Mouse (Mus musculus): ENCODE data around the gene Ccdc173. TPM values are rescaled to one million over a fixed set of nuclear protein-coding genes. Genes with fewer than 3 reads are reported as not detected.
"Not testable (repeated sequence)": the region's sequence is repeated elsewhere in the genome, so short reads cannot be mapped to it uniquely, and the experiment has no call there.

Gene Ccdc173
- polyA plus RNA-seq, 1 experiment from 2014 or later, result 2.5 TPM

DNA sequence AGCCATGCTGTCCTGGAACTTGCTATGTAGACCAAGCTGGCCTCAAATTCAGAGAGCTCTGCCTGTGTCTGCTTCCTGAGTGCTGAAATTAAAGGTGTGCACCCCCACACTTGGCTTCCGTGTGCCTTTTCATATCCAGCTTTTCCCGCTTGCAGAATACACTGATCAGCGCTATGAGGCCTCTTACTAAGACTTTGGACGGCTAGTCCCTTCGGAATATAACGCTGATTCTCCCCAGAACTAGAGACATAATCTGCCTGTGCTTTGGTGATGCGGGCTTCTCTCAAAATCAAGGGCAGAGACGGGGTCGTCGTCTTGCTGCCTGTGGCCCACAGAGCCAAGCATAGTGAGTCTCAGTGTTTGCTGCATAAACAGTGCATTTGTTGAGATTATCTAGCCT is 36.5 kb upstream of the Ccdc173 start:
- peaks cover 2% of the 10 kb centered on the region for H3K36me3 ChIP-seq (replicated peaks; ENCODE audit: control insufficient read depth, insufficient read depth, low read depth, low read length)
- H3K27me3 ChIP-seq (ENCODE audit: control insufficient read depth, insufficient read depth, low read length), result no peaks in the 10 kb centered on the region
- no peak overlapping the region for H3K4me3 ChIP-seq (ENCODE audit: low read depth, low read length)
- ATAC-seq (replicated peaks; ENCODE audit: insufficient number of reproducible peaks, low FRiP score, low TSS enrichment, low read depth), result no peak
- H3K4me2 ChIP-seq (ENCODE audit: low read depth, low read length), result no peak overlapping the region
- DNase-seq (ENCODE audit: low spot score), result no peak
- WGBS, result 78% methylated on average over 10 of the region's 10 CpGs
- no peak overlapping the region for H3K27ac ChIP-seq (replicated peaks; ENCODE audit: low read depth, low read length)
- H3K9me3 ChIP-seq (replicated peaks; ENCODE audit: control insufficient read depth, low read length), result no peaks in the 10 kb centered on the region
- H3K9ac ChIP-seq (replicated peaks; ENCODE audit: low read length), result no peak overlapping the region
- no peaks in the 10 kb centered on the region for H3K4me1 ChIP-seq (ENCODE audit: control insufficient read depth, insufficient read depth, low read length)

DNA sequence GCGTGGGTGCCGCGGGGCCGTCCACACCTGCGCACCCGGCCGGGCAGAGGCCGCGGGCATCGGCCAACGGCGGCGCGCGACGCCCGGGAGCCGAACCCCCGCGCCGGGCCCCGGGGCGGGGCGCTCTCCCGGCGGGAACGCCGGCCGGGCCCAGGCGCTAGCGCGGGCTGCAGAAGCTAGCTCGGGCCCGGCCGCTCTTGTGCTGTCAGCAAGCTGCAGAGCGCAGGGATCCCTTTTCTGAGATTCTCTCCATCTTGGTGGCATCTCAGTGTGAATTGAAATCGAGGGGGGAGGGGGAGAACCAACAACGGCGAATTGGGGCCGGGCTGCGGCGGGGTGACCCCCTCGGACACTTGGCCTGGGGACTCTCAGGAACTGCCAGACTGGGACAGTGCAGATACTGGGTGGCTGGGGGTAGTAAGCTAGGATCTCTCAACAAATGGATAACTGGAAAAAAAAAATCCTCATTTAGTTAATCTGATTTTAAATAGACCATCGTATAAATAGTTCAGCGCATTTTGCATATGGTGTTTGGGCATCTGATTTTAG is 33.8 kb upstream of the Ccdc173 start:
- no peaks in the 10 kb centered on the region for H3K4me1 ChIP-seq (ENCODE audit: control insufficient read depth, insufficient read depth, low read length)
- H3K9me3 ChIP-seq (replicated peaks; ENCODE audit: control insufficient read depth, low read length), result no peaks in the 10 kb centered on the region
- DNase-seq (ENCODE audit: low spot score), result peak; percentile 76
- peak overlapping the region; percentile 88 for H3K4me3 ChIP-seq (ENCODE audit: low read depth, low read length)
- peak overlapping the region; percentile 87 for H3K4me2 ChIP-seq (ENCODE audit: low read depth, low read length)
- peak; percentile 83 for ATAC-seq (replicated peaks; ENCODE audit: insufficient number of reproducible peaks, low FRiP score, low TSS enrichment, low read depth)
- peak overlapping the region; percentile 97 for H3K9ac ChIP-seq (replicated peaks; ENCODE audit: low read length)
- peak overlapping the region; percentile 89 for H3K27ac ChIP-seq (replicated peaks; ENCODE audit: low read depth, low read length)
- H3K36me3 ChIP-seq (replicated peaks; ENCODE audit: control insufficient read depth, insufficient read depth, low read depth, low read length), result no peaks in the 10 kb centered on the region; the same call in 1 of the 2 replicates
- WGBS, result 2% methylated on average over 45 of the region's 45 CpGs
- no peaks in the 10 kb centered on the region for H3K27me3 ChIP-seq (ENCODE audit: control insufficient read depth, insufficient read depth, low read length)

DNA sequence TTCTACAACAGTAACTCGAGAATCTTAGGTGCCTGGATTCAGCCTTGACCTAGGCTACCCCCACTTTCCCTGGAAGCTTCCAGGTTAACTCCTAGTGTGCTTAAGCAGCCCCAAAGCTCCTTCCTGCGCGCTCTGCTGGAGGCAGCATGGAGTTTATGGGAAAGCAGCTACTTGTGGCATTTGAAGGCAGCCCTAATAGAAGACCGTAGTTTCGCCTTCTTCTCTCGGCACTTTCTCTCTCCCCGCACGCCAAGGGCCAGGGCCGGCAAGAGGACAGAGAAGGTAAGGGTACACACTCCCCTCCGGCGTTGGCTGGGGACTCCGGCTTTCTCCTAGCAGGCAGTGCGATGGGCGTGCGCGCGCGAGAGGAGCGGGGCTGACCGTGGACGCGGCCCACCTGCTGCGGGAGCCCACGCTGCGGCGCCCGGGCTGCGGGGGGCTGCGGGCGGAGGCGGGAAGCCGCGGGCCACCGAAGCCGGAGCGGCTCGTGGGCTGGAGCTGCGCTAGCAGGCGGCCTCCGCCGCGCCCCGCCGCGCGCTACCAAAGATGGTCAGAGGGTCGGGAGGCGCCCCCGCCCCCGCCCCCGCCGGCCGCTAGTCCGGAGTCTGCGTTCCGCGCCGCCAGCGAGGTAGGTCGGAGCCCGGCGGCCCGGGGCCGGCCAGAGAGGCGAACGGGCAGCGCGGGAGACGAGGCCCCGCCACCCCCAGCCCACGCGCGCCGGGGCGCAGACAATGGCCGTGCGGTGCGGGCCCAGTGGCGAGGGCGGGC is 33.2 kb upstream of the Ccdc173 start:
- no peaks in the 10 kb centered on the region for H3K27me3 ChIP-seq (ENCODE audit: control insufficient read depth, insufficient read depth, low read length)
- H3K9ac ChIP-seq (replicated peaks; ENCODE audit: low read length), result peak overlapping the region; percentile 97
- H3K4me1 ChIP-seq (ENCODE audit: control insufficient read depth, insufficient read depth, low read length), result no peaks in the 10 kb centered on the region
- H3K4me3 ChIP-seq (ENCODE audit: low read depth, low read length), result peak overlapping the region; percentile 88
- 0% methylated on average over 61 of the region's 80 CpGs for WGBS
- H3K4me2 ChIP-seq (ENCODE audit: low read depth, low read length), result peak overlapping the region; percentile 87
- ATAC-seq (replicated peaks; ENCODE audit: insufficient number of reproducible peaks, low FRiP score, low TSS enrichment, low read depth) (peak; percentile 68), DNase-seq (ENCODE audit: low spot score) (peak; percentile 75)
- H3K27ac ChIP-seq (replicated peaks; ENCODE audit: low read depth, low read length), result peak overlapping the region; percentile 89
- H3K9me3 ChIP-seq (replicated peaks; ENCODE audit: control insufficient read depth, low read length), result no peaks in the 10 kb centered on the region
- H3K36me3 ChIP-seq (replicated peaks; ENCODE audit: control insufficient read depth, insufficient read depth, low read depth, low read length), result no peaks in the 10 kb centered on the region; the same call in 1 of the 2 replicates

DNA sequence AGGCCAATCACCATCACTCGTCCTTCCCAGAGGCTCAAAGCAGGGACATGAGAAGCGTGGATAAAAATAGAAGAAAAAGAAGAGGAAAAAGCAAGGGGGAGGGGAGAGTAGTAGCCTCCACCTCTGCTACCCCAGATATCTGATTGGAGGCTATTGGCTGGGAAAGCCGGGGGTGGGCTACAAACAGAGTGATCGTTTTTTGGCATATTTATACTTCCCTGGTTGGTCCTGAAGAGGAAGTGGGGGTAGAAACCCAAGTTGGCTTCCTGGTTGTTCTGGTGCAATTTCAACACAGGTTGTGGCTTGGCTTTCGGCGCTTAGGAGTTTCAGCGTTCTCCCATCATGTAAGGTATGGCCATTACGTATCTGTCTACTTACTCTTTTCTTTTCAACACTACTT is 32.3 kb upstream of the Ccdc173 start, which contains the start of gene Klhl23:
Gene Klhl23 (plus strand): TSS at position 234 of the 400 bp plus-strand sequence.
- ATAC-seq (replicated peaks; ENCODE audit: insufficient number of reproducible peaks, low FRiP score, low TSS enrichment, low read depth) (no peak), DNase-seq (ENCODE audit: low spot score) (peak; percentile 35)
- Histone ChIP-seq H3K27ac (replicated peaks; ENCODE audit: low read depth, low read length) (peak within 1 kb of the TSS; percentile 89), H3K4me3 (ENCODE audit: low read depth, low read length) (peak within 1 kb of the TSS; percentile 88), H3K9ac (replicated peaks; ENCODE audit: low read length) (peak within 1 kb of the TSS; percentile 97), H3K4me2 (ENCODE audit: low read depth, low read length) (peak within 1 kb of the TSS; percentile 87), H3K4me1 (ENCODE audit: control insufficient read depth, insufficient read depth, low read length) (no peaks in the 10 kb centered on the region), H3K36me3 (replicated peaks; ENCODE audit: control insufficient read depth, insufficient read depth, low read depth, low read length) (no peaks in the 10 kb centered on the region; the same call in 1 of the 2 replicates), H3K9me3 (replicated peaks; ENCODE audit: control insufficient read depth, low read length) (no peaks in the 10 kb centered on the region), H3K27me3 (ENCODE audit: control insufficient read depth, insufficient read depth, low read length) (no peaks in the 10 kb centered on the region)
- WGBS, result 23% methylated on average over 8 of the region's 8 CpGs

DNA sequence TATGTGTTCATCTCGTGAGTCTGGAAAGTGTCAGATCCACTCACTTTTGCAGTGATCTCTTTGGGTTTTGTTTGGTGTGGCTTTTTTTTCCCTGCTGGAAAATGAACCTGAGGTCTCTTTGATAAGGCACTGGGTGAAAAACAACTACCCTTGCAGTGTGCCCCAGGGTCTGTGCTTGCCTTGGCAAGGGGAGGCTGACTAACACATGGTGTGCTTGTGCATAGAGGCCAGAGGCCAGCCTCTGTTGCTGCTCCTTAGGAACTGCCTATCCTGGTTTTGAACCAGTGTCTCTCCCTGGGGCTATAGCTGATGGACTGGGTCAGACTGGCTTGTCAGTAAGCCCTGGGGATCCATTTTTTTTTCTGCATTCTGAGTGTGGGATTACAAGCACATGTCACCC is 30.8 kb upstream of the Ccdc173 start:
- Histone ChIP-seq H3K4me2 (ENCODE audit: low read depth, low read length) (no peak overlapping the region), H3K4me1 (ENCODE audit: control insufficient read depth, insufficient read depth, low read length) (no peaks in the 10 kb centered on the region), H3K9me3 (replicated peaks; ENCODE audit: control insufficient read depth, low read length) (no peaks in the 10 kb centered on the region), H3K4me3 (ENCODE audit: low read depth, low read length) (no peak overlapping the region), H3K9ac (replicated peaks; ENCODE audit: low read length) (no peak overlapping the region), H3K27me3 (ENCODE audit: control insufficient read depth, insufficient read depth, low read length) (no peaks in the 10 kb centered on the region), H3K36me3 (replicated peaks; ENCODE audit: control insufficient read depth, insufficient read depth, low read depth, low read length) (no peaks in the 10 kb centered on the region), H3K27ac (replicated peaks; ENCODE audit: low read depth, low read length) (no peak overlapping the region)
- 76% methylated on average over 1 of the region's 1 CpGs for WGBS
- DNase-seq (ENCODE audit: low spot score) (no peak), ATAC-seq (replicated peaks; ENCODE audit: insufficient number of reproducible peaks, low FRiP score, low TSS enrichment, low read depth) (no peak)

DNA sequence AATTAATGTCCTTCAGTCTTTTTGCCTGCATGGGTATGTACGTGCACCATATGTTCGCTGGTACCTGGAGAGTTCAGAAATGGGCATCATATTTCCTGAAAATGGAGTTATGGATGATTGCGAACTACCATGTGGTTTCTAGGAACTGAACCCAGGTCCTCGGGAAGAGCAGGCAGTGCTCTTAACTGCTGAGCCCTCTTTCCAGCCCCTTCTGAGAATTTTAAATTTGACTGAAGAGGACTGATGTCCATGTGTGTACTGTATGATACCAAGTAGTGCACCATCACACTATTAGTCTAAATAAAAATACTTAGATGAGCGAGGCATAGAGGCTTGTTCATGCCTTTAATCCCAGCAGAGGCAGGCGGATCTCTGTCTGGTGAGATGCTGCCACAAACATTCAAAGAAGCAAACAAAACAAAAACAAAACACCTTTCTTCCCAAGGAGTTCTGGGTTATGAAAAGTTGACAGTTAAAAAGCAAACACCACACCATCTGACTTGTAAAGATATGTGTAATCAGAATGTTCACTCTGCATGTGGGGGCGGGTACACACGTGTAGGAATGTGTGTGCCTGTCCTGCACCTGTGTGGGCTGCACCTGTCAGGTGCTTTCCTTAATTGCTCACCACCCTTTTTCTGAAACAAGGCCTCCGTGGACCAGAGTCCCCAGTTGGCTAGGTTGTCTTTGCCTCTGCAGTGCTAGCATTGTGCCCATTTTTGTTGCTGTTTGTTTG is 29.1 kb upstream of the Ccdc173 start:
- no peak overlapping the region for H3K4me2 ChIP-seq (ENCODE audit: low read depth, low read length)
- no peak overlapping the region for H3K9ac ChIP-seq (replicated peaks; ENCODE audit: low read length)
- ATAC-seq (replicated peaks; ENCODE audit: insufficient number of reproducible peaks, low FRiP score, low TSS enrichment, low read depth) (no peak), DNase-seq (ENCODE audit: low spot score) (no peak)
- no peak overlapping the region for H3K27ac ChIP-seq (replicated peaks; ENCODE audit: low read depth, low read length)
- H3K36me3 ChIP-seq (replicated peaks; ENCODE audit: control insufficient read depth, insufficient read depth, low read depth, low read length), result no peaks in the 10 kb centered on the region
- H3K27me3 ChIP-seq (ENCODE audit: control insufficient read depth, insufficient read depth, low read length), result no peaks in the 10 kb centered on the region
- no peaks in the 10 kb centered on the region for H3K4me1 ChIP-seq (ENCODE audit: control insufficient read depth, insufficient read depth, low read length)
- H3K9me3 ChIP-seq (replicated peaks; ENCODE audit: control insufficient read depth, low read length), result no peaks in the 10 kb centered on the region
- 81% methylated on average over 9 of the region's 9 CpGs for WGBS
- no peak overlapping the region for H3K4me3 ChIP-seq (ENCODE audit: low read depth, low read length)

DNA sequence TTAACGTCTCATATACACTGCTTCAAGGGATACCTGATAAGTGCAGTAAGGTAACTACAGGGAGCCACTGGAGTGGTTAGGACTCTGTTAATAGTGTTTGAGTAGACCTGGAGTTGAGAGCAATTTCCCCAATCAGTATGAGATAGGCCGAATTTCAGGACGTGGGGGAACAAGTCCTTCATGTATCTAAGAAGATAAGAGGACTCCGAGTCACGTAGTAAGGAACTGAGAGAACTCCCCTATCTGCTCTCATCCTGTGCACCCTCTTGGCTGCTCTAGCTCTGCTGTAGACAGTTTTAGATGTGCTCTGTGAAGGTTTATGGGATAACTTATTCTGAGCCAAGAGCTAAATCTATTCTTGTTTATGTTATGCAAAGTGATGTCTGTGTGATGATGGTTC is 27.2 kb upstream of the Ccdc173 start:
- no peak overlapping the region for H3K9ac ChIP-seq (replicated peaks; ENCODE audit: low read length)
- no peak overlapping the region for H3K4me3 ChIP-seq (ENCODE audit: low read depth, low read length)
- no peak for DNase-seq (ENCODE audit: low spot score)
- H3K4me1 ChIP-seq (ENCODE audit: control insufficient read depth, insufficient read depth, low read length), result no peaks in the 10 kb centered on the region
- H3K36me3 ChIP-seq (replicated peaks; ENCODE audit: control insufficient read depth, insufficient read depth, low read depth, low read length), result no peaks in the 10 kb centered on the region
- no peak overlapping the region for H3K27ac ChIP-seq (replicated peaks; ENCODE audit: low read depth, low read length)
- no peak overlapping the region for H3K4me2 ChIP-seq (ENCODE audit: low read depth, low read length)
- no peak for ATAC-seq (replicated peaks; ENCODE audit: insufficient number of reproducible peaks, low FRiP score, low TSS enrichment, low read depth)
- H3K27me3 ChIP-seq (ENCODE audit: control insufficient read depth, insufficient read depth, low read length), result no peaks in the 10 kb centered on the region
- no peaks in the 10 kb centered on the region for H3K9me3 ChIP-seq (replicated peaks; ENCODE audit: control insufficient read depth, low read length)
- whole genome bisulfite sequencing, result 82% methylated on average over 5 of the region's 5 CpGs

DNA sequence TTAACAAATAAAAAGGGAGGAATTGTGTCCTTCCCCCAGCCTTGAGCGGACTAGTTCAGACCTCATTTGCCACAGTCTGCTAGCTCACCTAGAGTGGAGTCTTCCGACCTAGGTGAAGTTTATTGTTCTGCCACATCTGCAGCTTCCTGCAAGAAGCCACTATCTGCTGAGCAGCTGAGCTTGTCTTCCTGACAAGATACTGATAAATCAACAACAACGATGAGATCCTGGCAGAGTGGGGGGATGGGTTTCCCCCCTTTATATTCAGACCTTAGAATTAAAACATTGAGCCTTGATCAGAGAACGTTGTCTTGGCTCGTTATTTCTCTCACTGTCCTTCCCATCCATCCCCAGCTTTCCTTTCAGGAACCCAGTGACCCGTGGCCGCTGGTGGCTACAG is 22.0 kb upstream of the Ccdc173 start:
- not testable (repeated sequence) for H3K27ac ChIP-seq (replicated peaks; ENCODE audit: low read depth, low read length); H3K4me1 ChIP-seq (ENCODE audit: control insufficient read depth, insufficient read depth, low read length); H3K9ac ChIP-seq (replicated peaks; ENCODE audit: low read length); H3K9me3 ChIP-seq (replicated peaks; ENCODE audit: control insufficient read depth, low read length); ATAC-seq (replicated peaks; ENCODE audit: insufficient number of reproducible peaks, low FRiP score, low TSS enrichment, low read depth); H3K4me3 ChIP-seq (ENCODE audit: low read depth, low read length); H3K36me3 ChIP-seq (replicated peaks; ENCODE audit: control insufficient read depth, insufficient read depth, low read depth, low read length); H3K4me2 ChIP-seq (ENCODE audit: low read depth, low read length); H3K27me3 ChIP-seq (ENCODE audit: control insufficient read depth, insufficient read depth, low read length); DNase-seq (ENCODE audit: low spot score)
- 75% methylated on average over 7 of the region's 7 CpGs for WGBS

Measured in embryonic facial prominence, embryonic 11.5 days (tissue).